Mouse (Mus musculus) urinary bladder, adult 2 months (tissue): ENCODE results near the gene BC034090. TPM values are rescaled to one million over a fixed set of nuclear protein-coding genes. Genes with fewer than 3 reads are reported as not detected.
A peak's percentile ranks its signal among the peaks of the same experiment; 100 is the strongest.

Experiments
- DNase-seq: peaks from one replicate; pipeline ENCODE4 v3.0.0; 2022; ENCODE audit warnings: low spot score
- polyA plus RNA-seq: library from polyadenylated mRNA; depleted of rRNA; stranded (reverse); fragments of >200 nt; gene quantifications from 2 replicates; pipeline ENCODE4 v1.2.3, GENCODE M21; 2012

Gene BC034090
- polyA plus RNA-seq, 1 experiment: 20.0 TPM

DNA sequence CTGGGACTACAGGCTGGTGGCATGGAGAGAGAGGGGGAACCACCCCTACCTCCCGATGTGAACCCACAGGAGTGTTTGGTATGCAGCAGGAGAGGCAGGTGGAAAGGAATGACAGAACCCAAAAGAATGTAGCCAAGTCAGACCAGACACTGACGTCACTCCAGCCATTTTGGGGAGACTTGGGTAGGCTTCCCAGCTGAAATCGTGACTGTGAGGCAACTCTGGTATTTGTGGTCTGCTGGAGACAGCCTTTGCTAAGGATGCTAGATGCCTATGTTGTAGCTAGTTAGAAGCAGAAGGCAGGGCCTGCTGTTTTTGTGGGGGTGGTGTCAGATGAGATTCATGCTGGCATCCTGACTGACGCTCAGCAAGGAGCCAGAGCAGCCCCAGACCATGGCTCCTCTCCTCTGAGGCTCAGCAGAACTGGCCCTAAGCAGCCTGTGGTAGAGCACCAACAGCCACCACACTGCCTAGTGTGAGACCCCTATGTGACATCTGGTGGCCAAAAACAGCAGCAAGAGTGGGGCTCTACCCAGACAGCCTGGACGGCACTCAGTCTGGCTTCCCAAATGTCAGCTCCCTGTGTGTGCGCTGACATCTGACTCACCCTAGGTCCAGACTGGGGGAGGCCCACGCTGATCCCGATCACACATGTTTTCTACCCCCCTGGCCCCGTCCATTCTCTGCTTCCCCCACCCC lies 29.0 kb downstream of the BC034090 start:
- no peak for DNase-seq

DNA sequence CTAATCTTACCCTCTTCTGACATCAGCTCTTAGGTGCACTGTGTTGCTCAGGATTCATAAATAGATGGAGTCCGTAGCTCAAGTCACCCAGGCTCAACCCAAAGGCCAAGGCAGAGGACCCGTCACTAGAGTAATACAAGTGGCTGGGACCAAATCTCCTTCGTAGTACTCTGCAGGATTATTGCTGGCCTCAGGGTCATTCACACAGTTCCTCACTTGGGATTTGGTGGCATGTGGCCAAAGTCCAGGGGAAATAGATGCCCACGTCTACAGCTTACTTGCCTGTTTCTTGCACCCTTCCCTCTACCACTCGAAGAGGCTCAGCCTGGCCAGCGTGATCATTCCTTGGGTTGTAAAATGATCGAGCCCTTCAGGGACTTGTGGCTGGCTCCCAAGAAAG lies 30.3 kb downstream of the BC034090 start:
- no peak for DNase-seq

DNA sequence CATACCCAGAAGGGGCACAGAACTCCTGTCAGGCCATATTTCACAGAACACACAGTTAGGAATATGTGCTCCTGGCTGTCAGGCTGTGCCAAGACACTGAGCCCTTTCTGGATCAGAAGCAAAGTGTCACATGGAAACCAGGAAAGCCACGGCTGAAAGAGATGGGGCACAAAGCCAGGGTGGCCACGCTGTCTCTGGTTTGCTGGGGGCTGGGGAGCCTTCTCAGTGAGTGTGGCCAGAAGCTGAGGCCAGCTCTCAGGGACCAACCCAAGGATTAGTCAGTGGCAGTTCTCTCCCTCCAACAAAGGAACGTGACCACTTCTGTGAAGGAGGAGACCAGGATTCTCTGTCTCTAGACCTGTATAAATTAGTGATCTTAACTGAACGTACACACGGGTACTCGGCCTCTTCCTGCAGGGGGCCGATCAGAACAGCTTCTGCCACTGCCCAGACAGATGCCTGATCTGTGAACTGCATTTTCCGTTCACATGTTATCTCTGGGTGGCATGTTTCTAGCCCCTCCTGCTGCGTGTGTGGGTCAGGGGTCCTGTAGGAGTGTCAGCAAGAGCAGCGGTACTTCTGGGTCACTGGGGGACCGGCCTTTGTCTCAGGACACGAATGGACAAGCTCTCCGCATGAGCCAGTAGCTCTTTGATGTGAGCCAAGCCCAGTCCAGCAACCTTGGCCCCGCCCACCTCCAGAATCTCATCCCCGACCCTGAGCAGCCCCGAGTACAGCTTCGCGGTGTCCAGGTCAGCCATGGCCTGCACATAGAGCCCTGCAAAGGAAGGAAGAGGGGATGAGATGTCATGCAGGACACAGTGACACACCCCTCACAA lies 31.1 kb downstream of the BC034090 start:
- DNase-seq: peak; percentile 24

DNA sequence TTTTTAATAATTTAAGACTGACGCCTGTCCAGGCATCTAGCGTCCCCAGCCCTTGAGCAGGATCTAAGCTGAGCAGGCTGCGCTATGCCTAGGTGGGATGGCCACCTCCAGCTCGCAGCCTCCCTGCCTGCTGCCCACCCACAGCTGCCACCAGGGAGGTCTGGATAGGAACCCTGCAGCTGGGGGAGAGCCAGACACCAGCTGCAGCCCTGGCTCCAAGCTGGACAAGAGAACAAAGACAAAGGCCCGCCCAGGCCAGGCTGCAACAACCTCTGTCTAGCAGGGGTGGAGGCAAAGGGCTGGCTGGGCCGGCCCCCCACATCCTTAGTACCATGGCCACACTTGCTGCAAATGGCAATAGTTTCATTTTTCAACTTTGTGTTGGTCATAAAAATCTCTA lies 31.8 kb downstream of the BC034090 start:
- DNase-seq: peak; percentile 27

DNA sequence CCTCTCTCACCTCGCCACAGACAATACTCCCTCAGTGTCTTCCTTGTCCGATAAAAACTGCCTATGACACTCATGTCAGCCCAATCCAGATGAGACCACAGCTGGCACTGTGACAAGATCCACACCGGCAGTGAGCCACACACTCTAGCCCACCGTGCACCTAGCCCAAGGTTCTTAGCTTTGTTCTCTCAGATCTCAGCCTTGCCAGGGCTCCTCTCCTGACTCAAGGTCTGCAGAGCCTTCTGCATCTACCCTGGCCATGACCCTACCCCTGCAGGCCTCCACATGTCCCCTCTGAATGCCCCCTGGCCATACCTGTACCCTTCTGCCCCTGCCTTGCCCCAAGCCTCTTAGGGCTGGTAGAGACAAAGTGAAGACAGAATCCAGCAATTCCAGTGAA lies 32.2 kb downstream of the BC034090 start:
- DNase-seq: no peak

GRCm38 (mm10) chr1:155211017-155211416 lies 33.2 kb downstream of the BC034090 start:
- no peak for DNase-seq

DNA sequence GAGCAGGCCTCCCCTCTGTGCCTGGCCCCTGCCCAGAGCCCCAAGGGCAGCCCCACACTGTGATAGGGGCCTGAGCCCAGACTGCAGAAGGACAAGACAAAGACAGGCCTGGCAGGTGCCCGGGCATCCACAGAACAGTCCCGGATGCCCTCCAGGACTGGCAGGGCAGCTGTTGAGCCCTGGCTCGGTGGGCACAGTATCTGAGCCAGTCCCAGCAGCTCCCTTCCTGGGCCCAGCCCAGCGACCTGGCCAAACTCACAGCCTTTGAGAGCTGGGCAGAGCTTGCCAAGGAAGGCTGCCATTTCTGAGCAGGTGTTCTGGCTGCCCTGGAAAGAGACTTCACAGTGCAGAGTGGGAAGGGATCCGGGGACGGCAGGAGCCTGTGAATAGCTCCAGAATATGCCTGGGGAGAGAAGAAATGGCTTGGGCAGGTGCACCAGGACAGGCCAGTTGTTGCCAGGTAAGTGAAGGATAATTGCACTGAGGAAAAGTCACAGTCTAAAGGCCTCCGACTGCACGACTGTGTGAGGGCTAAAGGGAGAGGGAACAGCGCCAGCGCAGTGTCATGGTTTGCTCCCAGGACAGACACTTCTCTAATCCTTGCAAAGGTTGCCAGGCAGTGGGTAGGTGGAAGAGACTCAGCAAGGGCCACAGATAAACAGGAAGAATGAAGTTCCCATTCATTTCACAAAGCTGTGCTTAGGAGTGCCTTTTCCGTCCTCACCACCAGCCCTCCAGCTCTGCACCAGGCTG lies 34.1 kb downstream of the BC034090 start:
- DNase-seq: peak; percentile 18

DNA sequence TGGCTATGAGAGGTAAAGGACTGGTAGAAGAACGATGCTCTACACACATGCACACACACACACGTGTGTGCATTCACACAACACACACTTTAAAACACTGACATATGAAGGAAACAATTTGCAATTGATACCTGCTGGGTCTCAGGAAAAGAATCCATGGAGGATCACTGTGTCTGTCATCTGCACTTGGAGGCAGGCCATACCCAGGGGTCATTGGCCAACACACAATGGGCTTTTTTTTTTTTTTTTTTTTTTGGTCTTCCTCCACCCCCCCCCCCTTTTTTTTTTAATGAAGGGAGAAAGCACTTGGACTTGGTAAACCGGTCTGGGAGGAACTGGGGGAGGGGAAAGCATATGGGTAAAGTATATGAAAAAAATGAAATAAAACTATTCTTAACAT lies 36.4 kb downstream of the BC034090 start:
- no peak for DNase-seq

DNA sequence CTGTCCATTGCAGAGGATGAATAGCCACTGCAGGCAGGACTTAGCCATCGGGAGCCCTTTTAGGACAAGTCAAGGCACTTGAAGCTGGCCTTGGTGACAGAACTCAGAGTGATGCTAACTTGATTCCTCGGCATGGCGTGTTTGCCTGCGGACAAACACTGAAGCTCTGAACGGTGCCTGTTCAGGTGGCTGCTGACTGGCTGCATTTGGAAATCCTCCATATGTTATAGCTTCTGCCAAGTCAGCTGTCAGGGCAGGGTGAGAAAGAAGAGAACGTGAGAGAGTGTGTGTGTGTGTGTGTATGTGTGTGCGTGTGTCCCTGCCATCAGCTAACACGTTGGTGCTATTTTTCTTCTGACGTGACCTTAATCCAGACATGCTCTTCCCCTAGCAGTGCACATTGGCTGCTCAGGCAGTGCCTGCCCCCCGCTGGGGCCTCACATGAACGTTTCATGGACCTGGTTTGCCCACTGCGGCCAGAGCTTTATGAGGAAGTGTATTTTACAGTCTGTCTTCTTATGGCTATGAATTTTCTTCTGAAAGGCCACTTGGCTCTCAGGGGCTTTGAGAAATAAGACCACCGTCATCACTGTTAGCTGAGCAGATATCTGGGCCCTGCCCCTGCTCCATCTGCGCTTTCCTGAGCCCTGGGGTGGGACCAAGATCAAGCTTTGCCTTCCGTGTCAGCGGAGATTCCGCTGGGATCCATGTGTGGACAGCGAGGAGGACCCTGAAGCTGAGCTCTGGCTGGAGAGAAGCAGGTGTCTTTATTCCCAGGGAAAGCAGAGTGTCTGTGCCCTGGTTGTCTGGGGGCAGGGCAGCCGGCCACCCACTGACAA lies 38.2 kb downstream of the BC034090 start:
- DNase-seq: no peak

DNA sequence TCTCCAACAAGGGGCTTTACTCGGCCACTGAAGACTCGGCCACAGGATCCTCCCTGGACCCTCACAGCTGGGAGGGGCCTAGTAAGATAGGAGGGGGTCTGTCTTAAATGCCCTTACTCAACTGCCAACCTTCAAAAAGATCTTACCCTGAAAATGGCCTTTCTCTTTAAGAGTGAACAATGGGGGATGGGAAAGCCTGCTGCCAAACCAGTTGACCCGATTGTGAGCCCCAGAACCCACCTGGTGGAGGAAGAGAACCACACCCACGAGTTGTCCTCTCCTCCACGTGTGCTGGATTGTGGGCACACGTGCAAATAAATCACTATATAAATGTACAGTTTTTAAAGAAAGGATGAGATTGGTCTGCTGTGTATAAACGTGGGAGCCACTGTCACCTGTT lies 38.9 kb downstream of the BC034090 start:
- no peak for DNase-seq

DNA sequence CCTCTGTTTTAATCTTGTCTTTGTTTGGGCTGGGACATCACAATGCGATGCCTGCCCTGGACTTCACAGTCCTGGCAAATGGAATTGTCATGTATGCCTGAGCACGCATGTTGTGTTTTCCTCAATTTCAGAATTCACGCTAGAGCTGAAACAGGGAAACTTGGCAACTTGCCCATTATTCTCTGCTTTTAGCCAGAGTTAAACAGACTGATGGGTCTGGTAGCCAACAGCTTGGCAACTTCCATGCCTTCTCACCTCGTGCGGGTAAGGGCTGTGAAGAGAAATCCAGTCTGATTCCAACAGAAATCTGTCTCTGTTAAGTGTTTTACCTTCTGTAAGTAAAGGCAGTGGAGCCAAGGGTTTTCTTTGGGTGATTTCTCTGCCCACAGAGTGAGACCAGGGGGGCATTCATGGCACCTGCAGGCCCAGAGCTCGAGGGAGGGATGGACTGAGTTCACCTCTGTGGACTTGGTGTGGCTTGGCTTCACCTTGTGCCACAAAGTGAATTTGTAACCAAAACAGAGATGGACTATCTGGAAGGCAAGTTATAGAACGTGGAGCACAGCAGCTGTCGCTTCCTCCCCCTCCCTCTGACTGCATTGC lies 39.6 kb downstream of the BC034090 start:
- no peak for DNase-seq

GRCm38 (mm10) chr1:155203954-155204353 lies 40.3 kb downstream of the BC034090 start:
- no peak for DNase-seq

- no peak for DNase-seq
These were observed 41.1 kb downstream of the BC034090 start for GRCm38 (mm10) chr1:155203101-155203500.

- DNase-seq: no peak
These were observed 41.8 kb downstream of the BC034090 start for GRCm38 (mm10) chr1:155202472-155202871.

GRCm38 (mm10) chr1:155201914-155202313 lies 42.3 kb downstream of the BC034090 start:
- no peak for DNase-seq

DNA sequence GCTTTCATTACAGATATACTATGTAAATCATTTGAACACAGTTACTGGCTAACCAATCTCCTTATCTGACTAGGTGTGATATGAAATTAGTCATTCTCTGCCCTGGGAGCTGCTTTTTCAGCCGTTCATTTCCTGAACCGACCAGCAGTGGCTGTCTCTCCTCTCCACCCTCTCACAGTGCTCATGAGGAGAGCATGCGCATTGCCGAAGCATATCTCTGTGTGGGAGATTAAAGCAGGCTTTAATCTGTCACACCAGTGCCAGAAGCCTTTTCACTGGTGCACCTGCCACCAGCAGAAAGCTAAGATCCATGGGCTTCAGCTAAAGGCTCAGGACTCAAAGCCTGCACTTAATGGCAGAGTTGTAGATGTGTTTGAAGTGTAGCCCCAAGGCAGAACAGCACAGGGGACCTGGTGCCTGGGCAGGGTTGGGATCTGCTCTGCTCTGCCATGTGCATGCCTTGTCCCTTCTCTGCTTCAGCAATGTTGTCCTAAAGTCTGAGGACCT lies 42.8 kb downstream of the BC034090 start:
- peak; percentile 23 for DNase-seq

GRCm38 (mm10) chr1:155200967-155201366 lies 43.3 kb downstream of the BC034090 start:
- DNase-seq: no peak

- no peak for DNase-seq
These were observed 44.7 kb downstream of the BC034090 start for GRCm38 (mm10) chr1:155199522-155199921.

DNA sequence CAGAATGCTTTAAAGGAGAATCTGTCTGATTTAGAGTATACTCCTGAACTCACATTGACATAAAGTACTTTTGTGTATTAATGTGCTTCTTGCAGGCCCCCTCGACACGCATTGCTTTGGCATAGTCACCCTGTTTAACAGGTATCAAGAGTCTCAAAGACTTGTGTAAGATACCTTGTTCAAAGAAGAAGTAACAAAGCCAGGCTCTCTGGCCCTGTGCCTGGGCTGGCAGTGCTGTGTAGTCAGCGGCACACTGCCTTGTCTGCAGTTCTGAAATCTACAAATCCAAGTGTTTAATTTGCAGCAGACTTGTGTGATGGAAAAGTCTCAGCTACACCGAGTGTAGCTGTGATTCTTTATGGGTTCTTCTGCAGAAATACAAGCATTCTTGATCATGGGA lies 47.6 kb downstream of the BC034090 start:
- no peak for DNase-seq

GRCm38 (mm10) chr1:155192805-155193368 lies 51.4 kb downstream of the BC034090 start:
- DNase-seq: no peak

DNA sequence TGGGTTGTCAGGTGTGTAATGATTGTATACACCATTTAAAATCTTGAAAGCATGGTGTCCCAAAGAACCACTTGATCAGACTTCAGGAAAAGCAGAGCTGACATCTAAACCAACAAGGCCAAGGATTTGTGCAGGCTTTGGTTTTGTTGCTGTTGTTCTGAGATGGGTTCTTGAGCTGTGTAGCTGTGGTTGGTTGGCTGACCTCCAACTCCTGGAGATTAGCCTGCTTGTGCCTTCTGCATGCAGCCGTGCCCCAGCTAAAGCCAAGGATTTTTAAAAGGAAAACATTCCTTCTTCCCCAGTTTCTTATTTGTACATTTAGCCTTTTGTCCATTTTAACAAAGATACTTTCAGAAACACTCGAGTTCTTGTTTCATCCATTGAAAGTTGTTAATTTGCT lies 52.6 kb downstream of the BC034090 start:
- DNase-seq: no peak
